In genomic region chr11:73047542-73047996, GRCm38 (mm10) we compare ENCODE assay signal across 1 mouse cellular context.
TF ChIP-seq lines count a peak whose summit lies in the region.

Gene Ncbp3, plus strand, starts transcription at chr11:73047783.

TF ChIP-seq in MEL, 35 proteins besides CTCF, POLR2A, EP300 and RAD21 (continued from another document):
- no peak for TF ChIP-seq NRF1 (IDR thresholded peaks at IDR 0.05; ENCODE audit: insufficient read depth, low read depth, low read length, poor library complexity, severe bottlenecking)
- 0 out of 2 replicates have a peak, but pooled peaks have one; percentile 70 for TF ChIP-seq UBTF (IDR thresholded peaks at IDR 0.05; ENCODE audit: borderline replicate concordance, insufficient read depth, low read depth, low read length)
- no peak for TF ChIP-seq POLR2AphosphoS5 (IDR thresholded peaks at IDR 0.05; ENCODE audit: borderline replicate concordance, low read depth, low read length)
- TF ChIP-seq TBP (IDR thresholded peaks at IDR 0.05; ENCODE audit: low read depth, low read length): peak; percentile 81
- TF ChIP-seq TAL1 (IDR thresholded peaks at IDR 0.05; ENCODE audit: low read length): 0 out of 2 replicates have a peak, but pooled peaks have one; percentile 13
- TF ChIP-seq HCFC1 (IDR thresholded peaks at IDR 0.05; ENCODE audit: low read depth, low read length): peak; percentile 95
